Mouse (Mus musculus): ENCODE measurements around the gene Gaa. TPM values are rescaled to one million over a fixed set of nuclear protein-coding genes. Genes with fewer than 3 reads are reported as not detected.
A peak's percentile ranks its signal among the peaks of the same experiment; 100 is the strongest.

Gaa gene
- total RNA-seq (2021), result 100 to 1,000 TPM; 323 to 324 TPM
- long read RNA-seq, experiment 1, transcript Gaa-201 (20 exons, 3,363 nt), result minor isoform, 21 of 515 reads
- long read RNA-seq, experiment 1, transcript Gaa-203 (20 exons, 3,633 nt), result major isoform, 393 of 515 reads
- long read RNA-seq, experiment 1, partial matches to known transcripts, result 57 of 515 reads
- long read RNA-seq, experiment 1, other reads (novel, unspliced or antisense), result 44 of 515 reads
- long read RNA-seq, experiment 2, transcript Gaa-201 (20 exons, 3,363 nt), result minor isoform, 44 of 752 reads
- long read RNA-seq, experiment 2, transcript Gaa-203 (20 exons, 3,633 nt), result major isoform, 584 of 752 reads
- long read RNA-seq, experiment 2, partial matches to known transcripts, result 70 of 752 reads
- long read RNA-seq, experiment 2, other reads (novel, unspliced or antisense), result 54 of 752 reads

DNA sequence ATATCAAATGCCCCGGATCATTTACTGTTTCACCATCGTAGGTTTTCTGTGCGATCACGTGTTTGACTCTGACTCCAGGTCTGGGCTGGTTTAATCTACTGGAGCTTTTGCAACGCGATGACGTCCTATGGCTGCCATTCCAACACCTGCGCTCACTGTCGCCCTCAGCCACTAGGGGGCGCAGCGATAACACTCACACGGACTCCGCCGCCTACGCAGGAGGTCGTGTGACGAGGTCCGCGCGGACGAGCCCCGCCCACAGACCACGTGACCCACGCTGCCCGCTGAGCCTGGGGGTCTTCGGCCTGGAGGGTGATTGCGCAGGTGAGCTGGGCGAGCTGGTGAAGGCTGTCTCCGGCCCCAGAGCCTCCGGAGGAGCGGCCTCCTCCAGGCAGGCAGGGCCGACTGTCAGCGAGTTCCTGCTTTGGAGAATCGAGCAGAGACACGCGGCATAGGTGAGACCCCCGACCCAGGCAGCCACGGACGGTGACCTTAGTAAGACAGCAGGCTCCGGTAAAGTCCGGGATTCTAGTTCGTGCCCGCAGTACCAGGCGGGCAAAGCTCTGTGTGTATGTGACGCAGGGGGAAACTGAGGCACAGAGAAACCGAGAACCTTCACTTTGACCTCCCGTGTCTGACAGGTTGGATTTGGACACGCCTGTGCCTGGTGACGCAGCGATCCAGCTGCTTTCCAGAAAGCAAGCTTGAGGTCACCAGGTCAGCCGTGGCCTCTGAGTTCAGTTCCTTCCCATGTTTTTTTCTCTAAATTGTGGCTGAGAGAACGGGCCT lies at the start of gene Gaa:
TSS of gene Gaa (plus strand) at position 120 of the 789 bp plus-strand sequence.
- peak; percentile 93 to 98 for DNase-seq (ENCODE audit: low spot score in 2 of 2)
- peak within 1 kb of the TSS; percentile 81 for H3K4me3 ChIP-seq
- TF ChIP-seq CTCF (conservative IDR thresholded peaks at IDR 0.05), result peak; percentile 99
- peak within 1 kb of the TSS; percentile 90 for H3K27ac ChIP-seq

DNA sequence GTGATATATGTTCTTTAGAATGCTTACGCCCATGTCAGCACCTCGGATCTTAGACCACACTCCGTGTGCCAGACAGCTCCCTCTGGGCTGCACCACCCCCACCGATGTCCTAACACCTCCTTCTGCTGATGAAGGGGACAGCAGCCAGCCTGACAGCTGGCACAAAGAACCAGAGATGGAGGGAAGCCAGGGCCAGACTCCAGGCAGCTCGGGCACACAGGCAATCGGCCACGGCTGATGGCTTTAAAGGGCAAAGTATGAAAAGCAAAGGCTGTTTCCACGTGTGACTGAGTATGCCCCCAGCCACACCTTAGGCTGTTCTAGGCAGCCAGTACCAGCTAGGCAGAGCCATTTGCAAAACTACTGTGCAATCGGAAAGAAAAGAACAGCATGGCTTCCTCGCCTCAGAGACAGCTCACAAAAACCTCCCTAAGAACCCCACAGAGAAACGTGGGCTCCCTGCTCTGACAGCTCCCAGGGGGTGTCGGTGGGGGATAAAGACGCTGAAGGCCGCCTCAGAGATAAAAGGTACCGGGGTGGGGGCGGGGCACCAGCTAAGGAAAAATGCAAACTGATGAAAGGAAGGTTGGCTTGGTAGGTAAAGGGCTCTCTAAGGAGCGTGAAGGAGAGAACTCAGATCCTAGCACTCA lies 47.7 kb upstream of the Gaa start:
- Histone ChIP-seq H3K4me3 (peak overlapping the region; percentile 25; the same call in 1 of the 2 replicates), H3K27ac (peak overlapping the region; percentile 61)
- TF ChIP-seq CTCF (conservative IDR thresholded peaks at IDR 0.05), result peak; percentile 36
- DNase-seq (ENCODE audit: low spot score in 2 of 2), result peak in 1 of 2 experiments; percentile 72

DNA sequence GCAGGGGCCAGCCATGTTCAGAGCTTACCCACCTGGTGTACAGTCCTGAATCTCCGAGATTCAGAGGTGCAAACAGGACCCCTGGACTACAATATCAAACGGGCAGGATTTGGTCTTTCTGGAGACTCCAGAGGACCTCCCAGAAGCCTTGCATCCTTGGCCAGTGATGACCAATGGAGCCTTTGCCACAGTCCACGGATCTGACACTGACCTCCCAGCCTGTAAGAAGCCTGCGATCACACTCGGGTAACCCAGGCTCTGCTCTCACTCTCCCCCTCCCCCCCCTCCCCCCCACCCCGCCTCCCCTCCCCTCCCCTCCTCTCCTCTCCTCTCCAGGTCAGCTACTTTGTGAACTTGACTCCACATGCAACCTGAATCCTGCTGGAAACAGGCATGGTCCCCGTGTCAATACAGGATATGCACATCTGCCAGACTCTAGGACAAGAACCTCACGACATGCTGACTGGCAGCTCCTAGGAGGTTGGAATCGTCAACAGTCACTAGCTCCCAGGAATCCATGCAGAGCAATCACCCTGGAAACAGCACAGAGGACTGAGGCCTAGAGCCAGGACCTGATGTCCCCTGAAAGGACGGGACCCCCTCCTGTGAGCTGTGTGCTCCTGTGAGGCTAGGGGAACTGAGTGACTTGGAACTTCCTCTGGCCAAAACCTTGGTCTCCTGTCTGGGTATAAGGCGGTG lies 45.7 kb upstream of the Gaa start:
- H3K4me3 ChIP-seq, result no peak overlapping the region
- no peak for DNase-seq (ENCODE audit: low spot score in 2 of 2)
- H3K27ac ChIP-seq, result no peak overlapping the region
- TF ChIP-seq CTCF (conservative IDR thresholded peaks at IDR 0.05), result no peak

DNA sequence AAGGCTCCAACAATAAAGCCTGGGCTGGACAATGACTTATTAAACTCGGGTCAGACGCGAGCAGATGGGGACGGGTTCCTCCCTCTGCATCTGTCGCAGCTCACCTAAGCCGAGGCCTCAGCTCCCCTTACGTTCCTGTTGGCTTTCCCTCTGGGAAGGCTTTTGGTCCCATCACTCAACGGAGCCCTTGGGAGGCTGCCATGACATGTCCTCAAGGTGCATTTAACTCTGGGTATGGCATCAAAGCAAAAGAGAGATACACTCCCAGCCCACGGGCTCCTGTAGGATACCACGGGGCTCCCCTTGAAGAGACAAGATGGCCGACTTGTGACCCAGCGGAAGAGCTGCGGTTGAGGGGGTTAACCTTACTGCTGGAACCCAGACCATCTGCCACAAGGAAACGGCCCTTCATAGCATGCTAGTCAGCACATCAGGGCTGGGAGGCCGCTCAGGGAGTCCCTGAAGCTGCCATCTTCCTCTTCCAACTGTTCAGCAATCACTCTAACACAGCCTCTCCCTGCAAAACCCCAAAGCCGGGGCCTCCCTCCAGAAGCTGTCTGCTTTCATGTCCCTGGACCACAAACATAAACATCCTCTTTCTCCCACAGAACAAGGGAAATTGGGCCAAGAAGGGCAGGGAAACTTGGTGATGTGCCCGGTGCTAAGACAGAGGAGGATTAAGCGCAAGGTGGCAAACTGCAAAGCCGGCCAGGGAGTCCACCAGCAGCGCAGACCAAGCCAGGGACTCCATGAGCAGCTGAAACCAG lies 44.4 kb upstream of the Gaa start:
- Histone ChIP-seq H3K4me3 (no peak overlapping the region), H3K27ac (peak overlapping the region; percentile 36; the same call in 1 of the 2 replicates)
- no peak for DNase-seq (ENCODE audit: low spot score in 2 of 2)
- no peak for TF ChIP-seq CTCF (conservative IDR thresholded peaks at IDR 0.05)

DNA sequence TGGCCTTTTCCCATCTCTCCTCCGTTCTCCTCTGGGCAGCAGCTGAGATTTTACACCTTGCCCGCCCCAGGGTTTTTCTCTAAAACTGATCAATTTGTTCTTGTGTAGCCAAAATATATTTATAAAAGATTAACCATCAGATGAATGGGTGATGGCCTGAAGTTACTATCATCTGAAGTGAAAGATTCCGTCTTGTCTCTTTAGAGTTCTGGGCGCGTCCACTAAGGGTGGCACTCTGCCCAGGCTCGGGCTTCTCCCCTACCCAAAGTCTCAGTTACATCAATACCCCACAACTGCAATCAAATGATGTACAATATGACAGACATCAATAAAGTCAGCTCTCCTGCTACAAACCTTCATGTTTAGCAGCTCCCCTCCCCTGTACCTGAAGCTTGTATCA lies 42.8 kb upstream of the Gaa start:
- TF ChIP-seq CTCF (conservative IDR thresholded peaks at IDR 0.05), result no peak
- no peak for DNase-seq (ENCODE audit: low spot score in 2 of 2)
- Histone ChIP-seq H3K4me3 (no peak overlapping the region), H3K27ac (no peak overlapping the region)

DNA sequence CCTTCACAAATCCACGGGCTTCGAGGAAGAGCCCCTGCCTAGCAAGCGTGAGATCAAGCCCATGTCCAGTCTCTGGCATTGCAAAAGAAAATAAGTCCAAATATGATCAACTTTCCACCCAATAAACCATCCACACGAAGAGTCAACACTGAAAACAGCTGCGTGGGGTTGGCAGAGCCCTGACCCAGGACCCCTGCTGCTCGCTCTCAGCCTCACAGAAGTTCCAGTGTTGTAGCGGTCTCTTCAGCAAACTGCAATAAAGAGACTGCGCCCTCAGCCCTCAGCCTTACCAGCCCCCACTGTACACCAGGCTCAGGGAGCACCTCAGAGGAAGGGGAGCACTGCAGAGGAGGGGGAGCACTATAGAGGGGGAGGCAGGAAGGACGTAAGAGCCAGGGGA lies 42.1 kb upstream of the Gaa start:
- DNase-seq (ENCODE audit: low spot score in 2 of 2), result no peak
- TF ChIP-seq CTCF (conservative IDR thresholded peaks at IDR 0.05), result no peak
- H3K27ac ChIP-seq, result no peak overlapping the region
- no peak overlapping the region for H3K4me3 ChIP-seq

DNA sequence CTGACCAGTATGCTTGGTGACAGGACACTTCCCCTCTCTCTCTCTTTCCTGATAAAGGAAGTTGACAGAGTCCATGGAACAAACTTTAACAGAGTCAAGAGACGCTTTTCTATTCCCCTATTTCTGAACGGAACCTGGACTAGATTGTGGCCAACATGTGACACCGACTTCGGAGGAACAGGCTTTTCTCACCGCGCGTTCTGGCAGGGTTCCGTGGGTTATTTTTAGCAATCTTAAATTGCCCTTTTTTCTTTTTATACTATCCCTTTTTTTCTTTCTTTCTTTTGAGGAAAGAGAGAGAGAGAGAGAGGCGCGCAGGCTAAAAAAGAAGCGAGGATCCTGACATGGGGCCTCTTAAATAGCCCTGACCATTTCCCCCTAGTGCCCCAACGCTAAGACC lies 40.1 kb upstream of the Gaa start:
- DNase-seq (ENCODE audit: low spot score in 2 of 2), result no peak
- no peak for TF ChIP-seq CTCF (conservative IDR thresholded peaks at IDR 0.05)
- Histone ChIP-seq H3K27ac (peak overlapping the region; percentile 85), H3K4me3 (peak overlapping the region; percentile 89)

DNA sequence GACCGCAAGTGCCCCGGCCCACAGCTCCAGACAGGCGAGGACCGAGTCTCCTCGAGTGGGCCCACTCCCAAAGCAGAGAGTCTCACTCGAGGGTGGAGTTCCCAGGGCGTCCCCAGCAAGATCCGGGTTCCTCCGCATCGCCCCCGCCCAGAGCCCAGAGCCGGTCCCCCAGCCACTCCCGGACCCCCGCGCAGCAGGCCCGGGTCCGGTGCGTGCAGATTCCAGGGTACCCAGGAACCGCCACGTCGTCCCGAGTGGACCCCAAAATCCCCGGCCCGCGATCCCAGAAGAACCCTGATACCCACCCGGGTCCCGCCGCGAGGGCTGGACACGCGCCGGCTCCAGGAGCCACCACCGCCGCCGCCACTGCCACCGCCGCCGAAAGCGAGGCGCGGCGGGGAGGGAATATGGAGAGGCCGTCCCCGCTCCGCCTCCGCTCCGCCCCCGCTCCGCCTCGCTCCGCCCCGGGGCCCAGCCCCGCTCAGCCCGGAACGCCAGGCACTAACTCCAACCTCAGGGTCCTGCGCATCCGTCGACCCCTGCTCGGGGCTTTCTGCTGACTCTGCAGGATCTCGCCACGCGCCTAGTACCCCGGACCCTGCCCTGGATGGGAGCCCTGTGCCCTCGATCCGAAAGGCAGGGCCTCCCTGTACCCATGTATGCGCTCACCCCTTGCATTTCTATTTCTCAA lies 39.5 kb upstream of the Gaa start, which contains the start of the genes Tbc1d16 and Ccdc40:
TSS of gene Tbc1d16 (minus strand) at position 409 of the 691 bp plus-strand sequence.
TSS of gene Ccdc40 (plus strand) at position 482 of the 691 bp plus-strand sequence.
- H3K4me3 ChIP-seq, result peak within 1 kb of the TSS; percentile 89
- no peak for TF ChIP-seq CTCF (conservative IDR thresholded peaks at IDR 0.05)
- peak within 1 kb of the TSS; percentile 85 for H3K27ac ChIP-seq
- DNase-seq (ENCODE audit: low spot score in 2 of 2), result peak; percentile 61 to 66

DNA sequence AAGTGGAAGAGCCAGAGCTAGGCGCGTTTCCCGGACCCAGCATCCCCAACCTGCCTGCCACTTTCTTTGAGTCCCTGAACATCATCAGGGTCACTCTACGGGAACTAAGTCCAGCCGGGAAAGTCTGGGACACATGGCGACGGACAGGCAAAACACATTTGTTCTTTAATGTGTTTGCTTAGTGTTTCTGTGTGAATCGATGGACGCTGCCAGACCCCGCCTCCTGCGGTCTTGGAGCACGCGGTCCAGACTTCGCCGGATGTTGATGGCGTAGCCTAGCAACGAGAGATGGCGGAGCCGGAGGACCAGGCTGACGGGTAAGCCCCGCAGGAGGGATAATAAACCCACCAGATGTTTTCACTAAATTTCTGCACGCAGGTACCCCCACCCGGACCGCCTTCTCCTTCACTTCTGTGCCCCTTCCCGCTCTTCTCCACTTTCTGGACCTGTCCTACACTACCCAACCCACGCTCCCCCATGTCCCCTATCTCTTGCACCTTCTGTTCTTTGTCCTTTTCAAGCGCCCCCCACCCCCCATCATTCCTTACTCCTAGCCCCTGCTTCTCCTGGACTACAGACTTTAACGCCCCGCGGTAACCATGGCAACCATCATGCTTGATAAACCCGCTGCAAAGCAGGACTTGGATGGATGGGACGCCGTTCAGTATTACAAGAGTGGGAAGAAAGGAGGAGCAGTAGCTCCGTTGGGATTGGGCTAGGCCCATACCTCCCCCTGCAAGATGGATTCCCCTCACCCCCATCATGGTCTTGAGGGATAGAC lies 38.7 kb upstream of the Gaa start:
- peak overlapping the region; percentile 89 for H3K4me3 ChIP-seq
- no peak for TF ChIP-seq CTCF (conservative IDR thresholded peaks at IDR 0.05)
- DNase-seq (ENCODE audit: low spot score in 2 of 2), result peak; percentile 60 to 71
- peak overlapping the region; percentile 85; the same call in 1 of the 2 replicates for H3K27ac ChIP-seq

DNA sequence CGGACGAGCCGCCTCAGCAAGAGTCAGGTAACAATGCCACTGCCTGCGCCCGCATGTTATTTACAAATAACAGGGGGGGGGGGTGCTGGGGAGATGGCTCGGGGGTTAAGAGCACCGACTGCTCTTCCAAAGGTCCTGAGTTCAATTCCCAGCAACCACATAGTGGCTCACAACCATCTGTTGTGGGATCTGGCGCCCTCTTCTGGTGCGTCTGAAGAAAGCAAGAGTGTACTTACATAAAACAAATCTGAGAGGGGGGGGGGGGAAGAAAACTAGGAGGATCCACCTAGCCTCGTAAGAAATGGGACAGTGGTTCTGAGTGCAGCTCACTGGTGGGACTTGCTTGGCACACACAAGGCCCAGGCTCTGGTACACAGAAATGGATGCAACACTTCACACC lies 32.9 kb upstream of the Gaa start:
- Histone ChIP-seq H3K27ac (no peak overlapping the region), H3K4me3 (no peak overlapping the region)
- TF ChIP-seq CTCF (conservative IDR thresholded peaks at IDR 0.05), result peak; percentile 42
- DNase-seq (ENCODE audit: low spot score in 2 of 2), result no peak
